Mouse (Mus musculus) megakaryocyte, embryonic 14.5 days (primary cell): ENCODE measurements at regions not wholly inside any gene's neighbourhood (a gene's known extent, or its start where the extent isn't known, plus 50 kb on each side); places are given as distances from the start of the nearest gene placed in this dataset.

Experiments used
- FLI1 ChIP-seq: IDR thresholded peaks from 2 replicates; pipeline ENCODE4 v1.6.1; 2012; ENCODE audit warnings: low read length, inconsistent platforms, mixed read lengths
- GATA1 ChIP-seq: IDR thresholded peaks from 3 replicates; pipeline ENCODE4 v1.6.1; 2012; ENCODE audit warnings: mixed read lengths, low read length, inconsistent platforms, borderline replicate concordance

GRCm38 (mm10) chr7:138066921-138067320, 330.6 kb downstream of the Tcerg1l start:
- TF ChIP-seq GATA1 (no peak), FLI1 (no peak)
